In genomic region chr10:103976059-103976458, GRCm38 (mm10) we compare ENCODE assay signal across 26 mouse cellular contexts.
"Had no signal": no experiment of that assay in that cellular context is flagged by ENCODE, and none has a peak within 500 bp of the region (broad histone marks: within the 10 kb centered on the region; RNA-seq: fewer than 3 reads in every experiment).

No protein-coding gene starts in this region.

- H3K27ac ChIP-seq: gastrocnemius, adult 2 months; heart, embryonic 10.5 days; hindbrain, embryonic 10.5 days; hindbrain, embryonic 12.5 days; hindbrain, embryonic 14.5 days; intestine, embryonic 15.5 days; layer of hippocampus, adult 2 months; left cerebral cortex, adult 2 months; limb, embryonic 12.5 days; liver, embryonic 13.5 days had no signal

- H3K4me2 ChIP-seq: heart, embryonic 12.5 days; hindbrain, embryonic 12.5 days; hindbrain, embryonic 14.5 days; intestine, embryonic 15.5 days; limb, embryonic 12.5 days; liver, embryonic 11.5 days; liver, embryonic 13.5 days had no signal

- H3K9ac ChIP-seq: heart, embryonic 12.5 days; hindbrain, embryonic 12.5 days; hindbrain, embryonic 14.5 days; intestine, embryonic 15.5 days; limb, embryonic 12.5 days; liver, embryonic 13.5 days had no signal

- H3K4me1 ChIP-seq: heart, embryonic 10.5 days; heart, embryonic 12.5 days; hindbrain, embryonic 10.5 days; hindbrain, embryonic 12.5 days; intestine, embryonic 15.5 days; limb, embryonic 12.5 days; liver, embryonic 13.5 days had no signal

- H3K9me3 ChIP-seq: heart, embryonic 10.5 days; heart, embryonic 12.5 days; hindbrain, embryonic 10.5 days; hindbrain, embryonic 12.5 days; intestine, embryonic 15.5 days; limb, embryonic 12.5 days; liver, embryonic 13.5 days had no signal

- ATAC-seq: hindbrain, embryonic 16.5 days; inflammation-experienced regulatory T-cells, adult 6 months; intestine, embryonic 15.5 days; intestine, postnatal 0 days had no signal

- H3K4me3 ChIP-seq: gastrocnemius, adult 2 months; heart, embryonic 10.5 days; heart, embryonic 12.5 days; hindbrain, embryonic 10.5 days; hindbrain, embryonic 12.5 days; intestine, embryonic 15.5 days; layer of hippocampus, adult 2 months; left cerebral cortex, adult 2 months; limb, embryonic 12.5 days; liver, embryonic 13.5 days had no signal

- H3K36me3 ChIP-seq: heart, embryonic 10.5 days; heart, embryonic 12.5 days; hindbrain, embryonic 10.5 days; hindbrain, embryonic 12.5 days; intestine, embryonic 15.5 days; limb, embryonic 12.5 days; liver, embryonic 13.5 days had no signal

- DNase-seq: gastrocnemius, adult 2 months; gastrocnemius, postnatal 10 days; gastrocnemius, postnatal 25 days; heart, adult 18-20 months; heart, postnatal 10 days; heart, postnatal 4 days; kidney, adult 18-20 months; kidney, adult 8-10 months; kidney, postnatal 10 days; kidney, postnatal 25 days; kidney, postnatal 4 days; liver; liver, embryonic 13.5 days had no signal

- H3K27me3 ChIP-seq: heart, embryonic 12.5 days; hindbrain, embryonic 12.5 days; intestine, embryonic 15.5 days; limb, embryonic 12.5 days; liver, embryonic 13.5 days had no signal
